Mouse (Mus musculus) G1E (cell line): ENCODE results near the gene Sarnp. TPM values are rescaled to one million over a fixed set of nuclear protein-coding genes. Genes with fewer than 3 reads are reported as not detected.

ENCODE experiments used
- ATAC-seq: 2 replicates; pipeline ENCODE4 v1.8.0; 2016; ENCODE audit warnings: mild to moderate bottlenecking; ENCODE audit not compliant: insufficient number of reproducible peaks, poor library complexity, low FRiP score, severe bottlenecking; ENCODE audit errors: extremely low read depth
- DNase-seq: peaks from one replicate; pipeline ENCODE4 v3.0.0; 2012; ENCODE audit warnings: low spot score
- H3K27me3 ChIP-seq: 2 replicates; pipeline ENCODE4 v1.6.1; 2012; ENCODE audit warnings: mild to moderate bottlenecking, low read length, inconsistent platforms; ENCODE audit not compliant: insufficient read depth
- H3K36me3 ChIP-seq: replicated peaks from 2 replicates; pipeline ENCODE3; 2012; ENCODE audit warnings: mild to moderate bottlenecking, inconsistent platforms
- H3K4me1 ChIP-seq: 2 replicates; pipeline ENCODE4 v1.6.1; 2012; ENCODE audit warnings: low read depth, low read length, inconsistent platforms, mixed read lengths; ENCODE audit not compliant: insufficient read depth
- H3K4me3 ChIP-seq: 2 replicates; pipeline ENCODE4 v1.5.1; 2012; ENCODE audit warnings: low read depth, mild to moderate bottlenecking, inconsistent platforms, low read length, moderate library complexity, mixed read lengths
- H3K9me3 ChIP-seq: replicated peaks from 2 replicates; pipeline ENCODE4 v1.6.1; 2012; ENCODE audit warnings: inconsistent platforms
- CTCF ChIP-seq: IDR thresholded peaks from 2 replicates; pipeline ENCODE4 v1.5.1; 2012; ENCODE audit warnings: low read depth, low read length, inconsistent platforms, mixed read lengths
- GATA1 ChIP-seq: IDR thresholded peaks from 2 replicates; pipeline ENCODE4 v1.6.1; 2012; ENCODE audit warnings: borderline replicate concordance, low read length, inconsistent platforms, mixed read lengths
- GATA2 ChIP-seq: IDR thresholded peaks from 2 replicates; pipeline ENCODE4 v1.6.1; 2012; ENCODE audit warnings: low read depth, low read length, inconsistent platforms, borderline replicate concordance
- POLR2AphosphoS5 ChIP-seq: IDR thresholded peaks from 2 replicates; pipeline ENCODE4 v1.6.1; 2012; ENCODE audit warnings: low read depth, low read length, inconsistent platforms; ENCODE audit not compliant: insufficient replicate concordance
- TAL1 ChIP-seq: conservative IDR thresholded peaks from 2 replicates; pipeline ENCODE4 v1.6.1; 2012; ENCODE audit warnings: low read depth, low read length, inconsistent platforms, mixed read lengths
- polyA plus RNA-seq: library from polyadenylated mRNA; stranded (reverse); fragments of >175 nt; gene quantifications from 2 replicates; pipeline ENCODE4 v1.2.3, GENCODE M21; 2012
- total RNA-seq, 2 experiments: library from RNA; stranded (forward) in 1 of 2; stranded (reverse) in 1 of 2; fragments of 200-1000 nt in 1 of 2; fragments of >200 nt in 1 of 2; fragmentation: Nextera tagmentation in 1 of 2; gene quantifications; 2 replicates each; pipeline ENCODE4 v1.2.3; 2014 to 2017

The Sarnp gene
- total and polyA plus RNA-seq, 3 experiments, result 19.9 to 154 (median 144) TPM

DNA sequence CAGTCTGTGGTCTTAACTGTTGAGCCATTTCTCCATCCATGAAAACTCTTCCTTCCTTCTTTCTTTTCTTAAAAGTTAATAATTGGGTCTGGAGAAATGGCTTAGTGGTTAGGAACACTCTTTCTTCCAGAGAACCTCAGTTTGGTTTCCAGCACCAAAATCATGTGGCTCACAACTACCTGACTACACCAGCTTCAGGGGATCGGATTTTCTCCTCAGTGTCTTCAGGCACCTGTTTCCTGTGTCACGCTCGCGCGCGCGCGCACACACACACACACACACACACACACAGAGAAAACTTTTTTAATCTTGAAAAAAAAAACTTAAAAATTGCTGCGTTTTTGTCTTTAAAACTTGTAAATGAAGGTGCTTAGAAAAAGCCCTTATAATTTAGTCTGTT is 6.7 kb downstream of the Sarnp start:
- Histone ChIP-seq H3K27me3 (no peaks in the 10 kb centered on the region), H3K36me3 (peaks cover 54% of the 10 kb centered on the region), H3K9me3 (no peaks in the 10 kb centered on the region), H3K4me3 (no peak overlapping the region; the same call in 1 of the 2 replicates), H3K4me1 (peaks cover 23% of the 10 kb centered on the region)
- ATAC-seq (no peak), DNase-seq (no peak)
- no peak for TF ChIP-seq CTCF
- TF ChIP-seq POLR2AphosphoS5, result no peak
- TF ChIP-seq TAL1, result no peak
- no peak for TF ChIP-seq GATA1
- TF ChIP-seq GATA2, result no peak

DNA sequence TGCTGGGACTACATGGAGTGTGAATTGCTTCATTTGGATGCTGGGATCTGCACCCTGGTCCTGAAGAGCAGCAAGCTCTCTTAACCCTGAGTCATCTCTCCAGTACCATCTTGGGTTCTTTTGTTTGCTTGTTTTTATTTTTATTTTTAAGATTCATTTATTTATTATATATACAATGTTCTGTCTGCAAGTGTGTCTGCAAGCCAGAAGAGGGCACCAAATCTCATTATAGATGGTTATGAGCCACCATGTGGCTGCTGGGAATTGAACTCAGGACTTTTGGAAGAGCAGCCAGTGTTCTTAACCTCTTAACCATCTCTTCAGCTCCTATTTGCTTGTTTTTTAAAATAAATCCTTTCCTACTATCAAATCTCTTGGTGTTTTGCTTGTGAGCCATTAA is 20.3 kb downstream of the Sarnp start:
- no peak for DNase-seq
- no peak for TF ChIP-seq GATA2
- Histone ChIP-seq H3K9me3 (no peaks in the 10 kb centered on the region), H3K36me3 (peaks cover 88% of the 10 kb centered on the region), H3K27me3 (no peaks in the 10 kb centered on the region), H3K4me3 (no peak overlapping the region), H3K4me1 (peaks cover 2% of the 10 kb centered on the region; the same call in 1 of the 2 replicates)
- no peak for ATAC-seq

DNA sequence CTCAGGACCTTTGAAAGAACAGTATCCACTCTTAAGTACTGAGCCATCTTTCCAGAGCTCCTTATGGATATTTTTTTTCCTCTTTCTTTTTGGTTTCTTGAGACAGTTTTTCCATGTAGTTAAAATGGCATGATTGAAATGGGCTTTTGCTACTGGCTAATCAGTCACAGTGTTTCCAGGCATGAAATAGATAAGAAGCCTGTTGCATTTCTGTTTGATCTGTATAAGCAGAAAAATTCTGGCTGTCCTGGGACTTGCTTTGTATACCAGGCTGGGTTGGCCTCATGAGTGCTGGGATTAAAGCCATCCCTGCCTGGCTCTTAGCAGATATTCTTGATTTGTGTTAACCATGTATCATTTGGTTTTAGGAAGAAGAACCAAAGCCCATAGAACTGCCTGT is 22.3 kb downstream of the Sarnp start:
- TF ChIP-seq TAL1 (no peak), POLR2AphosphoS5 (no peak), GATA1 (no peak), CTCF (no peak), GATA2 (no peak)
- ATAC-seq (no peak), DNase-seq (no peak)
- no peak overlapping the region for H3K4me3 ChIP-seq
- no peaks in the 10 kb centered on the region for H3K27me3 ChIP-seq
- no peaks in the 10 kb centered on the region for H3K9me3 ChIP-seq
- peaks cover 2% of the 10 kb centered on the region; the same call in 1 of the 2 replicates for H3K4me1 ChIP-seq
- H3K36me3 ChIP-seq, result peaks cover 85% of the 10 kb centered on the region

DNA sequence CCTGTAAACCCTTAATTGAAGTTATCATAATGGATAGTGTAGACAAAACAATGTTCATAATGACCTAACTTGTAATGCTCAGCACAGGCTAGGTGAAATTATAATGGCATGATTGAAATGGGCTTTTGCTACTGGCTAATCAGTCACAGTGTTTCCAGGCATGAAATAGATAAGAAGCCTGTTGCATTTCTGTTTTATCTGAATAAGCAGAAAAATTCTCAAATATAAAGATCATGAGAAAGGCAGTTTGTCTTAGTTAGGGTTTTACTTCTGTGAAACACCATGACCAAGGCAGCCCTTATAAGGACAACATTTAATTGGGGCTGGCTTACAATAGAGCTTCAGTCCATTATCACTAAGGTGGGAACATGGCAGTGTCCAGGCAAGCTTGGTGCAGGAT is 23.5 kb downstream of the Sarnp start:
- Histone ChIP-seq H3K27me3 (no peaks in the 10 kb centered on the region), H3K4me1 (peaks cover 2% of the 10 kb centered on the region; the same call in 1 of the 2 replicates), H3K9me3 (no peaks in the 10 kb centered on the region), H3K4me3 (no peak overlapping the region), H3K36me3 (peaks cover 85% of the 10 kb centered on the region)
- ATAC-seq (no peak), DNase-seq (no peak)
- TF ChIP-seq CTCF (no peak), TAL1 (no peak), POLR2AphosphoS5 (no peak), GATA2 (no peak), GATA1 (no peak)

DNA sequence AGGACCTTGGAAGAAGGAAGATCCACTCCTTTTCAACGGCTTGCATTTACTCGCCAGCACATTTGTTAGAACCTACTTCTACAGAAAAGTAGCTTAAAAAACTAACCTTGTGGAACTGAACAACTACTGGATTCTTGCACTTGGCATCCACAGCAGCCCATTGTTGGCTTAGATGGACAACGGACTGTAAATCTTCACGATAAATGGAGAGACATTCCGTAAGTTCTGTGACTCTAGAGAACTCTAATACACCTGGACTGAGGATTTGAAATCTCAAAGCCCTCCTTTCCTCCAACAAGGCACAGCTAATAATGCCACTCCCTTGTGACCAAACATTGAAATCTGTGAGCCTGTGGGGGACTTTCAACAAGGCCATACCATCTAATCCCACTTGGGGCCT is 26.1 kb downstream of the Sarnp start:
- DNase-seq (no peak), ATAC-seq (no peak)
- TF ChIP-seq CTCF (no peak), GATA2 (no peak), POLR2AphosphoS5 (no peak), GATA1 (no peak), TAL1 (no peak)
- H3K4me1 ChIP-seq, result peaks cover 5% of the 10 kb centered on the region; the same call in 1 of the 2 replicates
- no peaks in the 10 kb centered on the region for H3K27me3 ChIP-seq
- H3K4me3 ChIP-seq, result no peak overlapping the region
- H3K9me3 ChIP-seq, result no peaks in the 10 kb centered on the region
- H3K36me3 ChIP-seq, result peaks cover 85% of the 10 kb centered on the region

DNA sequence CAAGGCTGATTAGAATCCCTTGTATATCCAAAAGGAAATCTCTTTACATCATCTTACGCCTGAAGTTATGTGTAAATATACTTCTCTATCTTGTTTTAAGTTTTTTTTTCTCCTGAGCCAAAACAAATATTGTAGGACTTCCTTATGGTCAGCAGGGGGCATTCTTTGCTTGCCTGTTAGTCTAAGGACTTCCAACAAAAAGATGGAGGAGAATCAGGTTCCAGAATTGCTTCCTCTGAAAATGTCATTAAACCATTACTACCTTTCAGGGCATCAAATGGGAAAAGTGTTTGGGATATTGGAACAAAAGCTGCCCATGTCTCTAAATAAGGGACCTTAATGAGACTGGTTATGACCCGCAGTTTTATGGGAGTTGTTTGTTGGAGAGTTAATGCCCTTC is 28.4 kb downstream of the Sarnp start:
- TF ChIP-seq POLR2AphosphoS5 (no peak), CTCF (no peak), TAL1 (no peak), GATA2 (no peak), GATA1 (no peak)
- no peak for ATAC-seq
- Histone ChIP-seq H3K27me3 (no peaks in the 10 kb centered on the region), H3K4me3 (no peak overlapping the region), H3K9me3 (no peaks in the 10 kb centered on the region), H3K36me3 (peaks cover 86% of the 10 kb centered on the region), H3K4me1 (peaks cover 14% of the 10 kb centered on the region)
- no peak for DNase-seq

DNA sequence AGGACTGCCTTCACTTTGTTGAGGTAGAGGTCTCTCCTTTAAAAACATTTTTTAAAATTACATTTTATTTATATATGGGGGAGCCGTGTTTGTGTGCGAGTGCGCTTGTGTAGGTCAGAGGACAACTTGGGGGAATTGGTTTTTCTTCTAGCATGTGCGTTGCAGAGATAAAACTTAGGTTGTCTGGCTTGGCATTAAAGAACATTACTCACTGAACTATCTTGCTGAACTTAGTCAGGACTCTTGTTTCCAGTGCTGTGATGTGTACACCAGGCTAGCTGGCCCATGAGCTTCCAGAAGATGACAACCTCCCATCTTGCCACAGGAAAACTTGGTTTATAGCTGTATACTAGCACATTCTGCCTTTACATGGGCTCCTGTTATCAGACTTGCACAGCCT is 29.5 kb downstream of the Sarnp start:
- no peak overlapping the region for H3K4me3 ChIP-seq
- TF ChIP-seq GATA1 (no peak), POLR2AphosphoS5 (no peak), GATA2 (no peak), TAL1 (no peak), CTCF (no peak)
- H3K4me1 ChIP-seq, result peaks cover 14% of the 10 kb centered on the region
- no peaks in the 10 kb centered on the region for H3K9me3 ChIP-seq
- ATAC-seq (no peak), DNase-seq (no peak)
- H3K36me3 ChIP-seq, result peaks cover 83% of the 10 kb centered on the region
- no peaks in the 10 kb centered on the region for H3K27me3 ChIP-seq
